Mouse (Mus musculus) stomach, postnatal 0 days (tissue): ENCODE results near the gene Spaca3.

Experiments
- CTCF ChIP-seq: IDR thresholded peaks from 2 replicates; pipeline ENCODE4 v1.5.1; 2016; ENCODE audit warnings: antibody characterized with exemption, low read depth, mild to moderate bottlenecking, moderate library complexity
- EP300 ChIP-seq: optimal IDR thresholded peaks from 2 replicates; pipeline ENCODE3; 2016; ENCODE audit warnings: antibody characterized with exemption

GRCm38 (mm10) chr11:80904559-80904958 is 46.4 kb downstream of the Spaca3 start:
- TF ChIP-seq CTCF (no peak), EP300 (no peak)
